Mouse (Mus musculus) left cerebral cortex, postnatal 14 days (tissue): Measurements from ENCODE around the gene Zfp709. TPM values are rescaled to one million over a fixed set of nuclear protein-coding genes. Genes with fewer than 3 reads are reported as not detected.
"Not testable (repeated sequence)": the region's sequence is repeated elsewhere in the genome, so short reads cannot be mapped to it uniquely, and the experiment has no call there.

Experiments
- DNase-seq, 2 experiments: peaks; one replicate each; pipeline ENCODE4 v3.0.0; 2021 to 2022; ENCODE audit warnings: low spot score in 2 of 2, mixed read lengths in 1 of 2
- intact Hi-C: fragments of 180-260 bp; cut with DNase I; formaldehyde crosslinking; loops from one replicate; pipeline ENCODE4 v1.15.1; 2025
- long read RNA-seq, 2 experiments: library from polyadenylated mRNA; stranded (forward); transcript quantifications; one replicate each; pipeline ENCODE4 v2.0.0; 2021
- total RNA-seq, 2 experiments: library from RNA; stranded (reverse); gene quantifications; 2 replicates each; pipeline ENCODE4 v1.2.3; 2021

Zfp709 gene
- total RNA-seq = 10 to 100 TPM in 1 of 2 experiments, 1 to 10 TPM in 1; 9.8 to 11.4 TPM
- long read RNA-seq, experiment 1, full-length matches to known transcripts = 2 of 3 reads
- long read RNA-seq, experiment 1, partial matches to known transcripts = 0 of 3 reads
- long read RNA-seq, experiment 1, other reads (novel, unspliced or antisense) = 1 of 3 reads
- long read RNA-seq, experiment 2, full-length matches to known transcripts = 3 of 4 reads
- long read RNA-seq, experiment 2, partial matches to known transcripts = 0 of 4 reads
- long read RNA-seq, experiment 2, other reads (novel, unspliced or antisense) = 1 of 4 reads

DNA sequence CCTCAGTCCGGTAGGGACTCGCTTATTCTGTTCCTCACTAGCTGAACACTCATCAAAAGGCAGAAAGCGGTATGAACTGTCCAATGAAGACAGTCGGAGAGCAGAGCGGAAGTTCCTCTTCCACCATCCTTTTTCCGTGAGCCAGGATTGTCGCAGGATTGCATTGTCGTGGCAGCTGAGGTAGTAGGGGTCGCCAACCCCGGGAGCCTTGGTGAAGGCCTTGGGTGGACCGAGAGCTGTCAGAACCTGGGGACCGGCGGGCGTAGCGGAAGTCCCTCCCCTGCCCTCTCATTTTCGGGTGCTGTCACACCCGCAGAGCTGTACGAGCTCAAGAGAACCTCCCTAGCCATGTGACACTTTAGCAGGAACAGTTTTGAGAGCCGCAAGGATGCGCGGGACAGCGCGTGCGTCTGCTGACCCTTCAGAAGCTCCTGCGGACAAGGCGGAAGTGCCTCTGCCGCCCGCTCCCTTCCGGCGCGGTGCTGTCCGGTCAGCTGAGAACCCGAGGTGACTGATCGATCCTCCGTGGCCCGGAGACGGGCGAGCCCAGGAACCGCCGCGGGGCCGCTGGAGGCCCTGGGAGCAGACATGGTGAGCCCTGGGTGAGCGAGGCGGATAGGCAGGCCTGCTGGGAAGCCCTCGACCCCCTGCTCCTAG lies at the start of gene Zfp709:
Gene Zfp709, plus strand, starts transcription at position 402 of the 657 bp plus-strand sequence.
- DNase-seq = peak; percentile 62 to 65
- intact Hi-C loops = no loop called here

DNA sequence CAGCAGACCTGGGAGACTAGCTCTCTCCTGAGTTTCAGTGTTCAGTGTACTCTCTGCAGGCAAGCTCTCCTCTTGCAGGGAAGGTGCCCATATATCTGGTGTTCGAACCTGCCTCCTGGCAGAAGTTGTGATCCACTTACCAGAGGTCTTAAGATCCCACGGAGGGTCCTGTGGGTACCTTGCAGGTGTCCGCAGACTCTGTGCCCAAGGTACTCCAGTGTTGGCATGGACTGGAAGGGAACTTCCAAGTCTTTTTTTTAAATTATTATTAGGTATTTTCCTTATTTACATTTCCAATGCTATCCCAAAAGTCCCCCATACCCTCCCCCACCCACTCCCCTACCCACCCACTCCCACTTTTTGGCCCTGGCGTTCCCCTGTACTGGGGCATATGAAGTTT lies 43.6 kb upstream of the Zfp709 start:
- intact Hi-C loops, DNase-seq: not testable (repeated sequence)

DNA sequence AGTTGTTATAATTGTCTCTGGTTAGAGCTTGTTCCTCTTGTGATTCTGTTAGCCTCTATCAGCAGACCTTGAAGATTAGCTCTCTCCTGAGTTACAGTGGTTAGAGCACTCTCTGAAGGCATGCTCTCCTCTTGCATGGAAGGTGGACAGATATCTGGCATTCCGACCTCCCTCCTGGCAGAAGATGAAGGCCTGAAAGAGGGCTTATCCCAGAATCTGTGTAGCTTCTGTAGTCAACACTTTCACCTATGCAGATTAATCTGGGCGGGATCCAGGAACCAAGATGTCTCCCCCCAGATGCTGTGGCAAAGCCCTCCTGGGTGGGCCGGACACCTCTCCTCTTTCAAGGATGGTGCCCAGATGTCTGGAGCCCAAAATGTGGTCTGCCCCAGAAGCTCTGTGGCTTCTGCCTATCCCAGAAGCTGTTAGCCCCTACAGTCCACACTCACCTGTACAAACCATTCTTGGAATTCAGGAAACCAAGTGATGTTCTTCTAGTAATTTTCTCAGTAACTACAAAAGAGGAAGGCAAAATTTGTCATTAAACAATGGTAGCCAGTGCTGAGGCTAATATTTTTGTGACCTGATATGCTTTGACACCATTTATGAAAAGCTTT lies 40.5 kb upstream of the Zfp709 start:
- DNase-seq, intact Hi-C loops: not testable (repeated sequence)

DNA sequence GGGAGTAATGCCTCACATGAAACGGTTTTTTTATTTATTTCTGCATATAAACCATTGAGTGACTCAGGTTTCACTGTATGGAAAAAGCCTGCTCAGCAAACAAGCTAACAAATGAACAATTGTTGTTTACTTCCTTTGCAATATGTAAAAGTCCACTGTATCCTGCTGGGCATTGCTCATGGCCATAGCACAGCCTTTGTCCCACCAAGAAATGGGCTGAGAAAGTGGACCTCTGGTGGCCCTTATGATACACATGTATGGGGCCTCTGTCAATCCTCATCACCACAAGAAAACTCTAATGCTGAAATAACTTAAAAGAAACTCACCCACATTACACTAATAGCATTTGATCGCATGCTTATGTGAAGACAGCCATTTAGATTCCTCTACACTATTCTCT lies 39.3 kb upstream of the Zfp709 start:
- intact Hi-C loops, DNase-seq: not testable (repeated sequence)

DNA sequence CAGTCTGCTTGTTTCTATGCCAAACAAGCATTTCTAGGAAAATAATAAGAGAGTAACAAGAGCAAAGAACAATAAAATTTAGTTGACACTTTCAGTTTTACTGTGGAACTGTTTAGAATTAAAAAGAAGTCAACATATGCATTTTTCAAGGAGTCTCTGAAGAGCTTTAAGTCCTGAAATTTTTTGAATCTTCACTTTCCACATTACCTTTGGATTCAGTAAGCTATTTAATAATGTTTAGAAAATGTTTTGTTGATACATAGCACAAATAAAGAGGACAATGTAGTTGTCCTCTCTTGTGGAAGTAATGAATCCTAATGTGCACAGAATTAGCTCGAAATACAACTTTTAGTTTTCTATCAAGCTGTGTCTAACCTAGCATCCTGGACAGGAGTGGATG lies 37.4 kb upstream of the Zfp709 start:
- intact Hi-C loops, DNase-seq: not testable (repeated sequence)

DNA sequence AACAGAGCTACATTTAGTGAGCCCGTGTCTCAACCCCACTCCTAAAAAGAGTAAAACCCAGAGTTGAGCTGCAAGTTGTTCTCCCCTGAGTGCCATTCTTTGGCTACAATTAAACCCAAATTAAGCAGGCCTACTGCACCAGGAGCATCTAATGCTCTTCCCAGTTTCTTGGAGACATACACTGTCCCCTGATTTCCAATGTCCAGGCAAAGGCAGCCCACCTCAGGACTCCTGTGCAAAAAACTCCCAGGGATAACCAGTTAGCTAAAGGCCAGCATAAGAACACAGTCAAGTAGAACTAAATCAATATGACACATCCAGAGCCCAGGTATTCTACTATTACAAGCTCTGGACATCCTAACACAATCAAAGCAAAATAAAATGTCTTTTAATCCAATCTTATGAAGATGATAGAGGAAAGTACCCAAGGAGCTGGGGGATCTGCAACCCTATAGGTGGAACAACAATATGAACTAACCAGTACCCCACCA lies 35.8 kb upstream of the Zfp709 start:
- intact Hi-C loops = loop anchor here (2.0 kb wide), 1 partner anchor 697 kb away; no protein-coding TSS in a partner anchor

DNA sequence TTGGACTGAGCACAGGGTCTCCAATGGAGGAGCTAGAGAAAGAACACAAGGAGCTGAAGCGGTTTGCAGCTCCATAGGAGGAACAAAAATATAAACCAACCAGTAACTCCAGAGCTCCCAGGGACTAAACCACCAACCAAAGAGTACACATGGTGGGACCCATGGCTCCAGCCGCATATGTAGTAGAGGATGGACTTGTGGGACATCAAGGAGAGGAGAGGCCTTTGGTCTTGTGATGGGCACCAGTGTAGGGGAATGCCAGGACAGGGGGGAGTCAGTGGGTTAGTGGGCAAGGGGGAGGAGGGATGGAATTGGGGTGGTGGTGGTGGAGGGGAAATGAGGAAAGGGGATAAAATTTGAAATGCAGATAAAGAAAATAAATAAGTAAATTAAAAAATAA lies 35.1 kb upstream of the Zfp709 start:
- DNase-seq = not testable (repeated sequence)
- intact Hi-C loops = loop anchor here (2.0 kb wide), 1 partner anchor 698 kb away; no protein-coding TSS in a partner anchor

More for the DNA sequence above, 35.8 kb upstream of the Zfp709 start:
- DNase-seq = not testable (repeated sequence)

DNA sequence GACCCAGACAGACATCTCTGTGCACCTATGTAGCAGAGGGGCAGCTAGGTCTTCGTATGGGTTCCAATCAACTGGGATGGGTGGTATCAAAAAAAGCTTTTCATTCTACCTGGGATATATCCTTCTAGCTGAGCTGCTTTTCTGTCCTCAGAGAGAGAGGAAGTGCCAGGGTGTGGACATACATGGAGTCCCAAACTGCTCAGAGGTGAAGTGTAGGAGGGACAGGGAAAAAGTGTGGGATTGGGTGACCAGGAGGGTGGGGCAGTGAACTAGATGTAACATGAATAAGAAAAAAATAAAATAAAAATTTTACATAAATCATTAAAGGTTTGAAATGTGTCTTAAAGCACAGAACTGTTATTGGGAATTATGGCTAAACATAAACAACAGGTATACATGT lies 30.8 kb upstream of the Zfp709 start:
- DNase-seq, intact Hi-C loops: not testable (repeated sequence)

DNA sequence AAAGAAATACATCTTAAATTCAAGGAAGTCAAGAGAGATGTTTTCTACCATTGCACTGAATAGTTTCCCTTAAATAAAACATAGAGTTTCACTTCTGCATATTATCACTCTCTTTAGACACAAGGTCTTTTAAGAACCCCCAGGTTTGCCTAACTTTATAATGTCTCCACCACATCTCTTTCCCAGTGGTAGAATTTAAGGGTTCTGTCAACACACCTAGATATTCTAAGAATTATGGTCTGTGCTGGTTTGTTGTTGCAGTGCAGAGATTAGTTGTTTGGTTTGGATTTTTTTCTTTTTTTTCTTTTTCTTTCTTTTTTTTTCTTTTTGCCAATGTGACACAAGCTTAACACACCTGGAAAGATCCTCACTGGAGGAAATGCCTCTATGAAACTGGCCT lies 28.5 kb upstream of the Zfp709 start:
- DNase-seq, intact Hi-C loops: not testable (repeated sequence)

DNA sequence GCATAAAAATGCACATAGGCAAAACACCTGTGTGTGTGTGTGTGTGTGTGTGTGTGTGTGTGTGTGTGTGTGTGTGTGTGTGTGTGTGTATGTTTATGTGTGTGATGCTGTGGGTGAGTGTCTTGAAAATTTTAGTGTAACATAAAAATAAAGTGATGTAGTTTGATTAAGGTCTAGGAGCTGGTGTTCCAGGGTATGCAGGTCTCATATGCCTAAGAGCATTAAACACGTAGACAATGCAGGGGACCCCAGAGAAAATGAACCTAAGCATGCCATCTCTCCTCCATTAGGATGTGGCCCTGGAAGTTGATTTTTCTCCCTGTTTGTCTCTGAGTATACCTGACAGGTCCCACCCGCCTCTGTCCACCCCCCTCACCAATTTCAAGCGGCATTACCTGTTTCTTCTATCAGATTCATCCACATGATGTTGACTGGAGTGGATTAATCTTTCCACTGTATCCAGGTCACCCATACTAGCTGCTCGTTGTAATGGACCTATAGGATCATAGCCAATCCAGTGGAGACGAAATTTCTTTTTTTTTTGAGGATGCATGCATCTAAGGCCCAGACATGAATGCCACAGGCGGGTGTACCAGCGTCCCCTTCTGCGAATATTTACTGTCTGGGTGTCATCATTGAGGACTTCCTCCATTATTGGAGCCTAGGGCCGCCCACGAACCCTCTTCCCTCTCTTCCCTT lies 25.0 kb upstream of the Zfp709 start:
- DNase-seq, intact Hi-C loops: not testable (repeated sequence)

DNA sequence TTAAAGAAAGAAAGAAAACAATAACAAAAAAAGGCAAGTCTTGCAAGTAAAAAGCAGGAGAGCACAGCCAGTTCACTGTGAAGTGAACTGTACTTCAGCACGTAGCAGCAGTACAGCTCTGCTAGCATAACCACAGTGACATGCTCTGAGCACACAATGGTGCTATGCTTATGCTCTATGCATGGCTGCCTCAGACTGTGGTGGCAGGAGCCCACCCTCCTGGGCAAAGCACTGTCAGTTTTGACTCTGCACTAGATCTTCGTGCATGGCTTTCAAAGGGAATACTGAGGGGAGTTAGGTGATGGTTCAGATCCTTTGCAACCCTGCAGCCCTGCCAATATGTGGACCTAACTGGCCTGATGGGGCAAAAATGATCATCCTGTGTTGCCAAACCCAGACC lies 24.5 kb upstream of the Zfp709 start:
- intact Hi-C loops, DNase-seq: not testable (repeated sequence)

DNA sequence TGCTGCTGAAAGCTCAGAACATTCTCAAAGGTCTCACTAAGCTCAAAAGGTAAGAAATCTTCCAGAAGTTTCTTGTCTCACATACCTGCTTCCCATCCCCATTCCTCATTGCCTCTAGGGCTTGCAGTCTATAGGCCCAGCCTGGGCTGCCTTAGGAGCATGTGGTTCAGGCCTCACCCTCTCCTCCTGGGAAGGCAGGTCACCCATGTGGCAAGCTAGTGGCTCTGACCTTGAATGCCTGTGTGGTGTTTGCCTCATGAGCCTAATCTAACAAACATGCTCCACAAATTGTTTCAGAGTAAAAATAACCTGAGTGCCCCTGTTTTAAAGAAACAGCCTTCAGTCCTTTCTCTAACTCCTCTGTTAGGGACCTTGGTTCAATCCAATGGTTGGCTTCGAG lies 20.3 kb upstream of the Zfp709 start:
- intact Hi-C loops = not testable (repeated sequence)

DNA sequence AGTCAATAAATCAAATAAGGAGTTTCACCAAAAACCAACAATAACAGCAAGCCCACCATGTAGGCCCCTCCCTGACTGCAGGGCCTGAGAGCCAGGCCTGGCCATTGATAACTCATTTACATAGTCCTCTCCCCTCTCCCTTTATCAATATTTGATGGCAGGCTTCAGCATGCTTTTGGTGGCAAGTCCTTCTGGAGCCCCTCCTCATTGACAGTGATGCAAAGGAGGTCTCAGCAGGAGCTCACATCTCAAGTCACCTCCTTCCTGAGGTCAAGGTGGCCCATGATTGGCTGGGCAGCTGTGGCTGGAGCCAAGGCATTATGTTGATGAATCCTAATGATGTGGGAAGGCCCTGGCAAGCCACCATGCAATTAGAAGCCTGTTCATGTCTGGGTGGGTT lies 19.8 kb upstream of the Zfp709 start:
- DNase-seq, intact Hi-C loops: not testable (repeated sequence)

More for the DNA sequence above, 20.3 kb upstream of the Zfp709 start:
- not testable (repeated sequence) for DNase-seq

DNA sequence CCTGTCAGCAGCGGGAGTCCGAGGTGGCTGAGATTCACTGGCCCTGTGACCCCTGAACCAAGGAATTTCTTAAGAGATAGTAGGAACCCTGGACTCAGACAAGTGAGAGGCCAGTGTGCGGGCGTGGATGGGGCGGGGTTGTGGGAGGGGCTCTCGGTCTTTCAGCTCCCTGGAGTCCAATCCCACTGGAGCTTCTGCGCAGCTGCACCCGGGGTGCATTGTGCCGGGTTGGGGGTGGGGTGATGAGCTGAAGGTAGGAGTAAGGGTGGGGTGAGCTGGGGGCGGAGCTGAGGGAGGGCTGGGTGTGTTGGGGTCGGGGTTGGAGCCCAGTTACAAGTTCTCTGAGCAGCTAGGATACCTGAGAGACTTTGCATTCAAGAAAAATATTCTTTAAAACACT lies 18.8 kb downstream of the Zfp709 start:
- intact Hi-C loops, DNase-seq: not testable (repeated sequence)

DNA sequence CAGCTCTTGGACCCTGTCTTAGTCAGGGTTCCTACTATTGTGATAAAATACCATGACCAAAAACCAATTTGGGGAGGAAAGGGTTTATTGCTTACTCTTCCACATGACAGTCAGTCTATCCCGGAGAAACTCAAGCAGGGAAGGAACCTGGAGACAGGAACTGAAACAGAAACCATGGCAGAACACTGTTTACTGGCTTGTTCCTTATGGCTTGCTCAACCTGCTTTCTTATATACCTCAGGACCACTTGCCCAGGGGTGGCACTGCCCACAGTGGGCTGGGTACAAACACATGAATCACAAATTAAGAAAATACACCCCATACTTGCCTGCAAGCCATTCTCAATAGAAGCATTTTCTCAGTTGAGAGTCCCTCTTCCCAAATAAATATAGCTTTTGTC lies 21.3 kb downstream of the Zfp709 start:
- DNase-seq, intact Hi-C loops: not testable (repeated sequence)

DNA sequence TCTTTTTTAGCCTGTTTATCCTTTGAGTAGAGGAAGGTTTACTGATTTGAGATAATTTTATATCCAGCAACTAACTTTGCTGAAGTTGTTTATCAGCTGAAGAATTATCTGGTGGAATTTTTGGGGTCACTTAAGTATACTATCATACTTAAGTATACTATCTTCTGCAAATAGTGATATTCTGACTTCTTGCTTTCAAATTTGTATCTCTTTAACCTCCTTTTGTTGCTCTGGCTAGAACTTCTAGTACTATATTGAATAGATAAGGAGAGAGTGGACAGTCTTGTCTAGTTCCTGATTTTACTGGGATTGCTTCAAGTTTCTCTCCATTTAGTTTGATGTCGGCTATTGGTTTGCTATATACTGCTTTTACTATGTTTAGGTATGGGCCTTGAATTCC lies 25.0 kb downstream of the Zfp709 start:
- intact Hi-C loops = no loop called here
- DNase-seq = no peak

DNA sequence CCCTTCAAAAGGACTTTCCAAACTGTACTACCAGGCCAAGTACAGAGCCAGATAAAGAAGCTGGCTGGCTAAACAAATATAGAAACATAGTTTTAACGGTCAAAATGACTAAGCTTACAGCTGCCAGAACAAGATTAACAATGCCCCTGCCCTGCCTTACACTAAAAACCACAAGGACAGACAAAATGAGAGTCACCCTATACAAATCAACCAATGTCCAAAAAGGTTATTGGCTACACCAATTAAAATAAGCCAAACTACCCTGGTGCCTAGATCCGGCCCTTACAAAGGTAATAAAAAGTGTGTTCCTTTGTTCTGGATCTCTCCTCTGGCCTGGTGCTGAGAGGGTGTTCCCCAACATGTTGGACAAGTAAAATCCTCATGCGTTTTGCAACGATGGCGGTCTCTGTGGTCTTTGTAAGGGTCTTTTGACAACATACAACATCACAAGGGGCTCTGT lies 26.0 kb downstream of the Zfp709 start:
- intact Hi-C loops = no loop called here
- DNase-seq = peak in 1 of 2 experiments; percentile 3

DNA sequence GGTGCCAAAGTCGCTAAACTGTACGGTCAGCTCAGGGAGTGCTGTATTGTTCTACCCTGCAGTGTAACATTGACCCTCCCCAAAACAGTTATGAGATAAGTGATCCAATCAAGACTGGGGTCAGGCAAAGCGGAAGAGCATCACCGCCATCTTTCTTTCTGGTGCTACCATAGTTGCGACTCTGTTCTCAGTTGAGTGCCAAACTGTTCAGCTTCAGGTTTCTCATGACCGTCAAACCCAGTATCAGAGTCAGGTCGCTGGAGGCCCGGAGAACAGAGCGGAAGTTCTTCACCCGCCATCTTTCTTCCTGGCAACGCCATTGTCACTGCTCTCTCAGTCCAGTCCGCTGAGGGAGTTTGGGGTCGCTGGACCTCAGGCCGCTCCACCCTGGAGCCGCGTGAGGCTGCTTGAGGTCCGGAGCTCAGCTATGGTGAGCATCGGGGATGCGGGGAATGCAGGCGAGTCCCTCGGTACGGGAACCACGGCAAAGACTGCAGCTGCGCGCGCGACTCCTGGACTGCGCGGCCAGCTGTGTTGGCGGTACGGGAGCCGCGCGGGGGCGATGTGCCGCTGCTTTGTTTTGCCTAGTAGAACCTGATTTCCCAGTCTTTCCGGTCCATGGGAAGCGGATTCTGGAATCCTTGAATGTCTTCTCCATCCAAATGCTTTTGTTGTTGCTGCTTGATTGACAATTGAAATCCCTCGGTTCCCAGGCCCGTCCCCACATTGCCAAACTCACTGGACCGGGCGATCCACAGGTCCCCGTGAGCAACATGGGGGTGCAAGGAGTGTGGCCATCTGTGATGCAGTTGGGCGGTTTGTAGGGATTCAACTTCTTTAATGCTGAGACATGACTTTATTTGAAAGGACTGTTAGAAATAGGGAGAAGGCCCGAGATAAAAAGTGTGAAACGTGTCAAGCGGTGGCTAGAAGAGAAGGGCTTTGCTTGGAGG lies 26.8 kb downstream of the Zfp709 start, which contains the start of the genes Zfp882 and Zfp617:
Gene Zfp882, plus strand, starts transcription at position 300 of the 953 bp plus-strand sequence.
Gene Zfp617, plus strand, starts transcription at position 327 of the 953 bp plus-strand sequence.
- intact Hi-C loops = no loop called here
- DNase-seq = peak; percentile 87 to 88
